Mouse (Mus musculus) kidney, adult 11 months (tissue): Measurements from ENCODE around the gene Acvrl1.

Experiments
- DNase-seq: peaks from one replicate; pipeline ENCODE4 v3.0.0; 2022

Gene Acvrl1

DNA sequence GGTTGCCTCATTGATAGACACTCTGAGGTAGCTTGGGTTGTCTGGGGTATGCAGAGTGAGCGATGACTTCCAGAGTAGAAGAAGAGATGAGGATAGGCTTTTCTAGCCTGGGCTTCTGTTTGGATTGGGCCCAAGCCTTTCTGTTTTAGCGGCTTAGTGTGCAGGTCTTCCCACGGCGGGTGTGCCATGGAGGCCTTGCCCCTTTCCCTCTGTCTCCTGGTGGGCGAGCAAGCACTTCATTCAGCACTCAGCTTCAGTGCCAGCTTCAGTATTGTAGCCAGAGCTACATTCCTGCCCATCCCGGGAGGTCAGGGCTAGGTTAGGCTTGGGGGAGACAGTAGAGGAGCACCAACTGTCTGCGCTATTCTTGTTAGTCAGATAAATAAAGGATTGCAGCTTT lies 64.3 kb downstream of the Acvrl1 start:
- no peak for DNase-seq

DNA sequence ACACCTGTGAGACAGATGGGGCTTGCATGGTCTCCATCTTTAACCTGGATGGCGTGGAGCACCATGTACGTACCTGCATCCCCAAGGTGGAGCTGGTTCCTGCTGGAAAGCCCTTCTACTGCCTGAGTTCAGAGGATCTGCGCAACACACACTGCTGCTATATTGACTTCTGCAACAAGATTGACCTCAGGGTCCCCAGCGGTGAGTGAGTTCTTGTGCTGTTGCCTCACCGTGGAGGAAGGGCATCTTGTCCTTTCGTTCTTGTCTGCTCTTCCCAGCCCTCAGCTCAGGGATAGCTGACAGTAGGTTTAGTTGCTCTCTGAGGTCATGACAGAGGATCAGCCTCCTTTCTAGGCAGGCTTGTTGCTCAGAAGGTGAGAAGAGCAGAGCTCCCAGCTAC lies 65.6 kb downstream of the Acvrl1 start:
- DNase-seq, result no peak
